Mouse (Mus musculus) kidney, postnatal 0 days (tissue): ENCODE measurements around the gene Cldn3. TPM values are rescaled to one million over a fixed set of nuclear protein-coding genes. Genes with fewer than 3 reads are reported as not detected.

Source experiments
- ATAC-seq: fragments of 200-750 bp; cut with Nextera tagmentation; replicated peaks from 2 replicates; pipeline ENCODE4 v1.8.0; 2017; ENCODE audit warnings: low read depth, moderate number of reproducible peaks, moderate TSS enrichment, moderate library complexity; ENCODE audit not compliant: low FRiP score
- DNase-seq: peaks from one replicate; pipeline ENCODE4 v3.0.0-alpha.2; 2016; ENCODE audit warnings: low spot score
- H3K27ac ChIP-seq: fragments of 300-500 bp; sonication (generic); 2 replicates; pipeline ENCODE4 v1.5.1; 2014; ENCODE audit warnings: mild to moderate bottlenecking
- H3K27me3 ChIP-seq: fragments of 300-500 bp; sonication (generic); 2 replicates; pipeline ENCODE4 v1.6.1; 2014; ENCODE audit warnings: low read length, mixed read lengths; ENCODE audit not compliant: insufficient read depth
- H3K36me3 ChIP-seq: fragments of 300-500 bp; sonication (generic); 2 replicates; pipeline ENCODE4 v1.6.1; 2014; ENCODE audit warnings: low read length, mixed read lengths; ENCODE audit not compliant: insufficient read depth
- H3K4me1 ChIP-seq: fragments of 300-500 bp; sonication (generic); replicated peaks from 2 replicates; pipeline ENCODE4 v1.6.1; 2014; ENCODE audit warnings: antibody characterized with exemption, low read length, mixed read lengths; ENCODE audit not compliant: insufficient read depth
- H3K4me2 ChIP-seq: fragments of 300-500 bp; sonication (generic); 2 replicates; pipeline ENCODE4 v1.6.1; 2014; ENCODE audit warnings: mild to moderate bottlenecking, low read length, moderate library complexity, mixed read lengths
- H3K4me3 ChIP-seq: fragments of 300-500 bp; sonication (generic); replicated peaks from 2 replicates; pipeline ENCODE4 v1.5.1; 2014; ENCODE audit warnings: low read depth, low read length
- H3K9ac ChIP-seq: fragments of 300-500 bp; sonication (generic); 2 replicates; pipeline ENCODE4 v1.6.1; 2014; ENCODE audit warnings: low read depth, low read length
- H3K9me3 ChIP-seq: fragments of 300-500 bp; sonication (generic); replicated peaks from 2 replicates; pipeline ENCODE4 v1.6.1; 2016; ENCODE audit warnings: low read length, inconsistent platforms, mixed read lengths
- CTCF ChIP-seq: IDR thresholded peaks from 2 replicates; pipeline ENCODE4 v1.5.1; 2016; ENCODE audit warnings: antibody characterized with exemption, low read depth, mild to moderate bottlenecking, moderate library complexity
- WGBS: fragments of 180-500 bp; shearing (Covaris S2); extraction: QIAGEN DNeasy Blood & Tissue Kit; methylation state at CpG from one replicate; pipeline ENCODE4 v1.1.7; 2014; 5-methylcytosine and 5-hydroxymethylcytosine counted together
- polyA plus RNA-seq: library from polyadenylated mRNA; unstranded; fragments of >200 nt; fragmentation: Nextera tagmentation; extraction: Ambion mirVana; gene quantifications from 2 replicates; pipeline ENCODE4 v1.2.1, GENCODE M21; 2015

Gene Cldn3
- polyA plus RNA-seq, 1 experiment from 2014 or later = 72.9 TPM

DNA sequence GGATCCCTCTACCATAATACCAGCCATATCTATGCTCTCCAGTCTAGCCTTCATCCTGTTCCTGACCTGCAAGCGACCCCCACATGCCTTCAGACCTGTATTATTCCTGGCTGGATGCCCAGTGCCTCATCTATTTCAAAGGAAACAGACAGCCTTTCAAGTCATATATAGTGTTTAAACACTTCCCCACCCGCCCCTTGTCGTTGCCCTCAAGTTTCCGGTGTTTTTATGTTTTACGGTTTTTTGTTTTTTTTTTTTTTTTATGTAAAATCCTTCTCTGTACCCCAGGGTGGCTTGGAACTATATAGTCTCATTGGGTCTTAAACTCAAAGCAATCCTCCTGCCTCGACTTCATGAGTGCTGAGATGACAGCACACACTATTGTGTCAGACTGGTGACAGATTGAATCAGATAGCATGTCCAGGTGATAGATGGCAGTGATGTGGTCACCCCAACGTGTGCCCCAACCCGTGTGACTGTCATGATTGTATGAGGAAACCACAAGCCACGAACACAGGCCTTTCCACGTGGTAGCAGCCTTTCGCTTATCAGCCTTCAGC is 38.7 kb downstream of the Cldn3 start:
- no peaks in the 10 kb centered on the region for H3K27me3 ChIP-seq
- H3K27ac ChIP-seq = no peak overlapping the region
- DNase-seq (peak; percentile 76), ATAC-seq (no peak)
- TF ChIP-seq CTCF = no peak
- 18% methylated on average over 11 of the region's 11 CpGs for WGBS
- peaks cover 31% of the 10 kb centered on the region for H3K4me1 ChIP-seq
- peak overlapping the region; percentile 90 for H3K4me2 ChIP-seq
- no peaks in the 10 kb centered on the region for H3K9me3 ChIP-seq
- peak overlapping the region; percentile 72; the same call in 1 of the 2 replicates for H3K4me3 ChIP-seq
- no peak overlapping the region for H3K9ac ChIP-seq
- no peaks in the 10 kb centered on the region for H3K36me3 ChIP-seq

GRCm38 (mm10) chr5:135025899-135026298 is 39.9 kb downstream of the Cldn3 start:
- H3K27ac ChIP-seq = no peak overlapping the region
- ATAC-seq = no peak
- WGBS = 7% methylated on average over 7 of the region's 7 CpGs
- H3K36me3 ChIP-seq = no peaks in the 10 kb centered on the region
- TF ChIP-seq CTCF = peak; percentile 17; the same call in 1 of the 2 replicates
- no peaks in the 10 kb centered on the region for H3K9me3 ChIP-seq
- DNase-seq = peak; percentile 67
- no peak overlapping the region for H3K9ac ChIP-seq
- H3K4me1 ChIP-seq = peaks cover 31% of the 10 kb centered on the region
- H3K4me2 ChIP-seq = peak overlapping the region; percentile 90; the same call in 1 of the 2 replicates
- no peaks in the 10 kb centered on the region for H3K27me3 ChIP-seq
- H3K4me3 ChIP-seq = no peak overlapping the region

DNA sequence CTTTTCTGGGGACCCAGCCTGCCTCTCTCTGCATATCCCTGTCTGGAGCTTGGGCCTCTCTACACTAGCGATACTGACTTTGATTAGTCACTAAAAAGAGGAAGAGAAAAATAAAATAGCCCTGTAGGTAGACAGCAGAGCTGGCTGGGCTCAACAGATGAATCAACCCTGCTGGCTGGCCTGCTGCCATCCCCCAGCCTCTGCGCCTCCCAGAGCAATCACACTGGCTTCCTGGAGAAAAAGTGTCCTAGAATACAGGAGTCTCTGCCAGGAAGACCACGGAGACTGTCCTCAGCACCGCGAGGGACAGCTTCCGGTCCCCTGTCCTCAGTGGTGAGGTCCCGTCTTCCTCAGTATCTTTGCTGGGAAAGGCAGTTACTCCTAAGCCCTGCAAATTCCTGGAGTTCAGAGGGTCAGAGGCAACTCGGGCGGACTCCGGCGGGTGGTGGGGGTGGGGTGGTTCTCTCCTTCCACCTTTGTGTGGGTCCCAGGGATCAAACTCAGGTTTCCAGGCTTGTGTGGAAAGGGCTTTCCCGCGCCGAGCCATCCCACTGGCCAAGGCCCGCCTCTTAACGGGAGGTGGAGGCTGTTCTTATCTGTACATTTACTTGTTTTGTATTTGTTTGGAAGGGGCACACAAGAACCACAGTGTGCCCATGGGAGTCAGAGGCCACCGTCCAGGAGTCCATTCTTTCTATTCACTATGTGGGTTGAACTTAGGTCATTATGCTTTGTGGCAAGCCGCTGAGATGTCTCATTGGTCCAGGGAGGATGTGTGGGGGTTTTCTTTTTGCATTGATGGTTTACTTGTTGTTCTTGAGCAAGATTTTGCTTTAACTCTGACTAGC is 43.2 kb downstream of the Cldn3 start:
- peaks cover 26% of the 10 kb centered on the region for H3K4me1 ChIP-seq
- no peak overlapping the region for H3K27ac ChIP-seq
- H3K9me3 ChIP-seq = no peaks in the 10 kb centered on the region
- TF ChIP-seq CTCF = no peak
- H3K4me2 ChIP-seq = peak overlapping the region; percentile 38
- no peaks in the 10 kb centered on the region for H3K36me3 ChIP-seq
- no peaks in the 10 kb centered on the region for H3K27me3 ChIP-seq
- DNase-seq (peak; percentile 63), ATAC-seq (no peak)
- no peak overlapping the region for H3K4me3 ChIP-seq
- no peak overlapping the region for H3K9ac ChIP-seq
- WGBS = 34% methylated on average over 18 of the region's 18 CpGs

DNA sequence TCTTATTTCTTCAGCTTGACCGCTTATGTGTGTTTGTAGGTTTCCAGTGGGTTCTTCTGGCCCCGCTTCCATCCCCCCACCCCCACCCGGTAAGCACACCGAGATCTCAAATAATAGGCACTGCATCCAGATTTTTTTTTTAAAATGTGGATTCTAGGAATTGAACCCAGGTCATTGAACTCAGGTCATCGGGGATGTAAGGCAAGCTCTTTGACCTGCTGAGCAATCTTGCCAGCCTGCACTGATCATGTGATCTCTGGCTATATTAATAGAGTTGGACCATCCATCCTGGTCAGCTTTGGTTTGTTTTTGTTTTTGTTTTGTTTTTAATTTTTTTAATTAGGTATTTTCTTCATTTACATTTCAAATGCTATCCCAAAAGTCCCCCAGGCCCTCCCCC is 46.6 kb downstream of the Cldn3 start:
- Histone ChIP-seq H3K4me3 (no peak overlapping the region), H3K4me1 (peaks cover 9% of the 10 kb centered on the region), H3K27me3 (no peaks in the 10 kb centered on the region), H3K36me3 (no peaks in the 10 kb centered on the region), H3K27ac (no peak overlapping the region), H3K4me2 (no peak overlapping the region), H3K9ac (no peak overlapping the region), H3K9me3 (no peaks in the 10 kb centered on the region)
- WGBS = 82% methylated on average over 5 of the region's 5 CpGs
- ATAC-seq = no peak
- no peak for DNase-seq
- no peak for TF ChIP-seq CTCF

- no peaks in the 10 kb centered on the region for H3K9me3 ChIP-seq
- ATAC-seq (no peak), DNase-seq (no peak)
- no peaks in the 10 kb centered on the region for H3K4me1 ChIP-seq
- no peak overlapping the region for H3K27ac ChIP-seq
- H3K9ac ChIP-seq = no peak overlapping the region
- no peak overlapping the region for H3K4me2 ChIP-seq
- 100% methylated on average over 2 of the region's 2 CpGs for WGBS
- TF ChIP-seq CTCF = peak; percentile 39
- no peaks in the 10 kb centered on the region for H3K27me3 ChIP-seq
- 0 out of 2 replicates have a peak, but pooled peaks cover 7% of the 10 kb centered on the region for H3K36me3 ChIP-seq
- no peak overlapping the region for H3K4me3 ChIP-seq
Measured at GRCm38 (mm10) chr5:135034593-135034992, 48.6 kb downstream of the Cldn3 start.

DNA sequence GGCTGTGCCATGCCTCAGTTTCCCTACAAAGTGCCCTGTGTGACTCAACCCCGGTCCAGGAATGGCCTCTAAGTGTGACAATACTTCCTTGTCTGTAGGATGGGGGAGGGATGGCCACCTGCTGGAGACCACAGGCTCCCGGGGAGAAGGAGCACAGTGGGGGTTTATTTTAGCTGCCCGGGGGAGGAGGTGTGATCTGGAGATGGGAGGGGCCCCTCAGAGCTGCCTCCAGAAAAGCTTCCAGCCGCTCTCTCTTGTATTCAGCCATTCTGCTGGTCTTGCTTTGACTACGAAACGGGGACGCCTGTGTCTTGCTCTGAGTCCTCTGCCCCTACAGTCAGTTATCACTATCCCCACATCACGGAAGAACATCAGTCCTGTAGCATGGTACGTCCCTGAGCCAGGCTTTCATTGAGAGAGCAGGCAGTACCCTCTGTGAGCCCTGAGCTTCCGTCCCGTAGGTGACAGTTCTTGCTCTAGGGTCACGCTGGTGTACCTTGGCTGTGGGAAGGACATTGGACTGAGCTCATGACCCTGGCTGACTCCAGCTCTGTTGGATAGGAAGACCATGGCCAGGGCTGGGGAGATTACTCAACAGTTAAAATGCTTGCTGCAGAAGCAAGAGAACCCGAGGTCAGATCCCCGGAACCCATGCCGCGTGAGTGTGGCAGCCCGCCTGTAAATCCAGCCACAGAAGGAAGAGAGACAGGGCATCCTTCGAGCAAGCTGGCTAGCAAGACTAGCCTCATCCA is 49.8 kb downstream of the Cldn3 start:
- Histone ChIP-seq H3K4me3 (no peak overlapping the region), H3K27ac (no peak overlapping the region), H3K4me2 (no peak overlapping the region), H3K4me1 (no peaks in the 10 kb centered on the region), H3K36me3 (0 out of 2 replicates have a peak, but pooled peaks cover 7% of the 10 kb centered on the region), H3K27me3 (no peaks in the 10 kb centered on the region), H3K9me3 (no peaks in the 10 kb centered on the region), H3K9ac (no peak overlapping the region)
- WGBS = 66% methylated on average over 18 of the region's 18 CpGs
- no peak for ATAC-seq
- no peak for DNase-seq
- no peak for TF ChIP-seq CTCF

Other genes with a start within 250 kb of the Cldn3 start
- gene Eln, start 238.9 kb upstream of the Cldn3 start, polyA plus RNA-seq = 77.7 and 78.9 TPM in 2 replicates
- not detected in 2 replicates for gene Tmem270, start 79.5 kb upstream of the Cldn3 start, polyA plus RNA-seq
- 0.14 TPM in 1 of 2 replicates, not detected in the other for gene Cldn13, start 70.7 kb upstream of the Cldn3 start, polyA plus RNA-seq
- gene Mettl27, start 53.8 kb upstream of the Cldn3 start, polyA plus RNA-seq = 41.5 and 43.4 TPM in 2 replicates
- gene Cldn4, start 39.3 kb upstream of the Cldn3 start, polyA plus RNA-seq = 55.7 and 59.1 TPM in 2 replicates
- 93.7 and 94.5 TPM in 2 replicates for gene Abhd11, start 22.9 kb downstream of the Cldn3 start, polyA plus RNA-seq
- 6.6 and 9.0 TPM in 2 replicates for gene Stx1a, start 37.3 kb downstream of the Cldn3 start, polyA plus RNA-seq
- gene Dnajc30, start 78.0 kb downstream of the Cldn3 start, polyA plus RNA-seq = 42.4 and 42.6 TPM in 2 replicates
- 80.4 and 85.2 TPM in 2 replicates for gene Bud23, start 78.7 kb downstream of the Cldn3 start, polyA plus RNA-seq
- gene Vps37d, start 92.1 kb downstream of the Cldn3 start, polyA plus RNA-seq = 9.9 and 12.5 TPM in 2 replicates
- 6.5 and 7.8 TPM in 2 replicates for gene Mlxipl, start 103.7 kb downstream of the Cldn3 start, polyA plus RNA-seq
- 14.5 and 17.4 TPM in 2 replicates for gene Tbl2, start 163.4 kb downstream of the Cldn3 start, polyA plus RNA-seq
- 58.8 and 65.6 TPM in 2 replicates for gene Bcl7b, start 182.1 kb downstream of the Cldn3 start, polyA plus RNA-seq
- gene Baz1b, start 201.1 kb downstream of the Cldn3 start, polyA plus RNA-seq = 22.6 and 22.9 TPM in 2 replicates